Mouse (Mus musculus) lung, adult 2 months (tissue): ENCODE results near the gene Kcnt2. TPM values are rescaled to one million over a fixed set of nuclear protein-coding genes. Genes with fewer than 3 reads are reported as not detected.

Experiments used
- DNase-seq: peaks from one replicate; pipeline ENCODE4 v3.0.0; 2022
- H3K4me1 ChIP-seq: fragments of 200-500 bp; 2 replicates; pipeline ENCODE4 v1.6.1; 2011; ENCODE audit warnings: low read length; ENCODE audit not compliant: control insufficient read depth, insufficient read depth
- H3K4me3 ChIP-seq: fragments of 200-500 bp; replicated peaks from 2 replicates; pipeline ENCODE3; 2011; ENCODE audit warnings: low read depth, mild to moderate bottlenecking, control low read depth, low read length; ENCODE audit errors: extremely low read depth
- CTCF ChIP-seq: fragments of 200-500 bp; IDR thresholded peaks from 2 replicates; pipeline ENCODE4 v1.5.1; 2011; ENCODE audit warnings: mild to moderate bottlenecking, low read length, control low read depth; ENCODE audit not compliant: insufficient read depth
- POLR2A ChIP-seq: fragments of 200-500 bp; IDR thresholded peaks from 2 replicates; pipeline ENCODE4 v1.6.1; 2011; ENCODE audit warnings: low read depth, mild to moderate bottlenecking, control low read depth, low read length, borderline replicate concordance; ENCODE audit errors: extremely low read depth
- WGBS: fragments of 180-500 bp; shearing (Covaris S2); methylation state at CpG from one replicate; pipeline ENCODE4 v1.1.7; 2018; 5-methylcytosine and 5-hydroxymethylcytosine counted together
- polyA plus RNA-seq: library from polyadenylated mRNA; depleted of rRNA; stranded (reverse); fragments of >200 nt; gene quantifications from 2 replicates; pipeline ENCODE4 v1.2.3, GENCODE M21; 2012

Gene Kcnt2
- polyA plus RNA-seq, 1 experiment, result 0.11 TPM

DNA sequence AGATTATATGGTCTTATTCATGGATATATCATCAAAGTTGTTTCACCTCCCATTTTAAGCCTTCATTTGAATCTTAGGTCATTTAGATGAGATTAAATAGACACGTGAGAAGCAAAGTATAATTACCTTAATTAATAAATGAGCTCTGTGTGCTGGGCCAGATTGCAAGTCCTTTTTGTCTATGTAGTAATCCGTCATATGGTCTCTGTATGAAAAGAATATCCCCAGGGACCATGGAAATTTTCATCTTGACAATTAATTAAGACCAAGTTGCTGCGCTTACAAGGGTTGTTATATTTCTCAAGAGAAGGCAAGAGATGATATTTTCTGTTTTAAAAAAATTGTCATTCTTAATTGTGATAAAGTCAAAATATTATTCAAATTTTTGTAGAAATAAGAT is 47.2 kb downstream of the Kcnt2 start:
- Histone ChIP-seq H3K4me1 (no peaks in the 10 kb centered on the region), H3K4me3 (no peak overlapping the region)
- no peak for DNase-seq
- WGBS, result 74% methylated on average over 3 of the region's 3 CpGs
- TF ChIP-seq POLR2A (no peak), CTCF (no peak)

DNA sequence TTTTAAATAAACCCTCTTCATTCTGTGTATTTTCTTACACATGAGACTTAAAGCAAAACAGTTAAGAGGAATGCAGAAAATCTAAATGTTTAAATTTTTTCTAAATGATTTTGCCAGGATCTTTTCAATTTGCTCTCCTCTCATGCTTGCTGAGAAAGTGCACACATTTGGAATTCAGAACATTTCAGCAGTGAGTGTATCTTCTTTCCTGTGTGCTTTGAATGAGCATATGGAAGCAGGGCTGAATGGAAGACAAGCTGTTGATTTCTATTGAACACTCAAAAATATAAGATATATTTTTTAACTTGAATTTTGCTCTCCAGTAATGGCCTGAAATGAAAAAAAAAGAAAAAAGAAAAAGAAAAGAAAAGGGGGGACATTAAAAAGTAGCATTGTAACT is 49.5 kb downstream of the Kcnt2 start:
- DNase-seq, result no peak
- no peak for TF ChIP-seq POLR2A
- no peak for TF ChIP-seq CTCF
- no peaks in the 10 kb centered on the region for H3K4me1 ChIP-seq
- H3K4me3 ChIP-seq, result no peak overlapping the region

GRCm38 (mm10) chr1:140304244-140304643 is 58.3 kb downstream of the Kcnt2 start:
- TF ChIP-seq CTCF (no peak), POLR2A (no peak)
- Histone ChIP-seq H3K4me1 (no peaks in the 10 kb centered on the region), H3K4me3 (no peak overlapping the region)
- no peak for DNase-seq
- 83% methylated on average over 1 of the region's 1 CpGs for WGBS

- no peak for DNase-seq
- no peaks in the 10 kb centered on the region for H3K4me1 ChIP-seq
- no peak overlapping the region for H3K4me3 ChIP-seq
- TF ChIP-seq CTCF (no peak), POLR2A (no peak)
These were observed 59.4 kb downstream of the Kcnt2 start for GRCm38 (mm10) chr1:140305344-140305743.

DNA sequence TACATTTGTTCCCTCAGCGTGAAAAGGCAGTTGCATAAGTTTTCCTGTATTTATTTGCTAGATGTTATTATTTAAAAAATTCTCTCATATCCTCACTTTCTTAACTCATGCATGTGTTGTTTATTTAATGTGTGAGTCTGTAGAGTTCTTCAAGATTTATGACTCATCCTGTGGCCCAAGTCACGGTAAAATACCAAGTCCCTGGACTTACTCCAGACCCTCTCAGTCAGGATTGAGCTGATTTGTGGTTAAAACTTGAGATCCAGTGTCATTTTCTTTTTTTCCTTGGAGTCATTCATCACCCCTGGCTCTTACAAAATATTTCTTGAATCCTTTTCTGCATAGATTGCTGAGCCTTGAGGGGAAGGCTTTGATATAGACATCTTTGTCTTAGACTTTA is 60.4 kb downstream of the Kcnt2 start:
- Histone ChIP-seq H3K4me1 (no peaks in the 10 kb centered on the region), H3K4me3 (no peak overlapping the region)
- TF ChIP-seq CTCF, result no peak
- TF ChIP-seq POLR2A, result no peak
- no peak for DNase-seq
- WGBS, result 29% methylated on average over 2 of the region's 2 CpGs

- H3K4me1 ChIP-seq, result no peaks in the 10 kb centered on the region
- DNase-seq, result no peak
- WGBS, result 68% methylated on average over 2 of the region's 2 CpGs
- H3K4me3 ChIP-seq, result no peak overlapping the region
- TF ChIP-seq CTCF (no peak), POLR2A (no peak)
These were observed 64.8 kb downstream of the Kcnt2 start for GRCm38 (mm10) chr1:140310739-140311138.

DNA sequence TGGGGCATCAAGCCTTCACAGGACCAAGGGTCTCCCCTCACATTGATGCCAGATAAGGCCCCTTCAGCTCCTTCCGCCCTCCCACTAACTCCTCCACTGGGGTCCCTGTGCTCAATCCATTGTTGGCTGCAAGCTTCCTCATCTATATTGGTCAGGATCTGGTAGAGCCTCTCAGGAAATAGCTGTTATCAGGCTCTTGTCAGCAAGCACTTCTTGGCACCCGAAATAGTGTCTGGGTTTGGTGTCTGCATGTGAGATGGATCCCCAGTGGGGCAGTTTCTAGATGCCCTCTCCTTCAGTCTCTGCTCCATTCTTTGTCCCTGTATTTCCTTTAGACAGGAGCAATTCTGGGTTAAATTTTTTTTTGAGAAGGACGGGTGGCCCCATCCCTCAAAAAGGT is 79.1 kb downstream of the Kcnt2 start:
- H3K4me1 ChIP-seq, result no peaks in the 10 kb centered on the region
- H3K4me3 ChIP-seq, result no peak overlapping the region
- 70% methylated on average over 3 of the region's 3 CpGs for WGBS
- DNase-seq, result no peak
- TF ChIP-seq POLR2A (no peak), CTCF (no peak)

DNA sequence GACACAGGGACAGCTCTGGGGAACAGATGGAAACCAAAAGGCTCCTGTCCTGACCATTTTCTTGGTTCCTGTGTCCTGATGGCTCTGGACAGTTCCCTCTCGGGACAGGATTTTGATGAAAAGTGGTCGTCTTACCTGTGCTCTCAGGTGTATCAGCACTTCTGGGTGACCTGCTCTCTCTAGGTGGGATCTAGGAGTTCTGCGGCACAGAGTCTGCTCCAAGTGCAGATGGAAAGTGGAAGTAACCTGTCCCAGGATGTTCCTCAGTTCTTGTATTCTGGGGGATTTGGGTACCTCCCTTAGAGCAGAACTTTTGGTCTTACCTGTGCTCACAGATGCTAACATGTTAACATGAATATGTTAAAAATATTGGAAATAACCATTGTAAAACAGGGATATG is 80.8 kb downstream of the Kcnt2 start:
- Histone ChIP-seq H3K4me1 (no peaks in the 10 kb centered on the region), H3K4me3 (no peak overlapping the region)
- WGBS, result 71% methylated on average over 3 of the region's 3 CpGs
- DNase-seq, result no peak
- no peak for TF ChIP-seq CTCF
- no peak for TF ChIP-seq POLR2A

GRCm38 (mm10) chr1:140333702-140334101 is 87.7 kb downstream of the Kcnt2 start:
- no peak for DNase-seq
- no peaks in the 10 kb centered on the region for H3K4me1 ChIP-seq
- H3K4me3 ChIP-seq, result no peak overlapping the region
- no peak for TF ChIP-seq CTCF
- no peak for TF ChIP-seq POLR2A
- WGBS, result 70% methylated on average over 3 of the region's 3 CpGs

- H3K4me3 ChIP-seq, result no peak overlapping the region
- H3K4me1 ChIP-seq, result no peaks in the 10 kb centered on the region
- TF ChIP-seq POLR2A (no peak), CTCF (no peak)
- no peak for DNase-seq
These were observed 92.5 kb downstream of the Kcnt2 start for GRCm38 (mm10) chr1:140338417-140338816.

DNA sequence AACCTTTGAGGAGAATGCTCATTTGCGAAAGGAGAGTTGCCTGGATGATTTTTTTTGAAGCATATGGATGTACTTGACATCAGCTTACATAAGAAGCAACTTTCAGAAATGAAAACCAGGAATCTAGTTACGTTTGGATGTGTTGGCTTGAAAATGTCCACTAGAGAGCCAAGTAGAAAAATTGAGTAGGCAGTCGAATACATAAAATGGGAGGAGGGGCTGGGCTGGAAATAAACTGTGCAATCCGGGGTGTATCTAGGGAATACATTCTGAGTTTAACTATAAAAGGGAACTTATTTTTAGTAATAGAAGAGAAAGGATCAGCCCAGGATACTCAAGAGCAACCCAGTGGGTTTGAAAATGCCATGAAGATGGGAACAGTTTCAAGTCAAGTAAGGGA is 93.4 kb downstream of the Kcnt2 start:
- H3K4me1 ChIP-seq, result no peaks in the 10 kb centered on the region
- no peak for DNase-seq
- TF ChIP-seq POLR2A (no peak), CTCF (no peak)
- H3K4me3 ChIP-seq, result no peak overlapping the region
- WGBS, result 63% methylated on average over 4 of the region's 4 CpGs
